Mouse (Mus musculus): ENCODE data around the gene Stra6. TPM values are rescaled to one million over a fixed set of nuclear protein-coding genes. Genes with fewer than 3 reads are reported as not detected.

Gene Stra6
- polyA plus RNA-seq, 1 experiment from 2014 or later = 0.15 TPM

- Histone ChIP-seq H3K9me3 (replicated peaks) (no peaks in the 10 kb centered on the region), H3K36me3 (replicated peaks) (no peaks in the 10 kb centered on the region), H3K4me1 (replicated peaks) (no peaks in the 10 kb centered on the region), H3K4me2 (no peak overlapping the region), H3K27ac (replicated peaks) (no peak overlapping the region), H3K27me3 (peaks cover 18% of the 10 kb centered on the region), H3K4me3 (replicated peaks) (no peak overlapping the region), H3K9ac (no peak overlapping the region)
- no peak for ATAC-seq (ENCODE audit: insufficient read depth)
- whole genome bisulfite sequencing (ENCODE audit: insufficient replicate concordance) = 54% methylated on average over 7 of the region's 7 CpGs
Observed at GRCm38 (mm10) chr9:58049861-58050260, 13.7 kb upstream of the Stra6 start.

DNA sequence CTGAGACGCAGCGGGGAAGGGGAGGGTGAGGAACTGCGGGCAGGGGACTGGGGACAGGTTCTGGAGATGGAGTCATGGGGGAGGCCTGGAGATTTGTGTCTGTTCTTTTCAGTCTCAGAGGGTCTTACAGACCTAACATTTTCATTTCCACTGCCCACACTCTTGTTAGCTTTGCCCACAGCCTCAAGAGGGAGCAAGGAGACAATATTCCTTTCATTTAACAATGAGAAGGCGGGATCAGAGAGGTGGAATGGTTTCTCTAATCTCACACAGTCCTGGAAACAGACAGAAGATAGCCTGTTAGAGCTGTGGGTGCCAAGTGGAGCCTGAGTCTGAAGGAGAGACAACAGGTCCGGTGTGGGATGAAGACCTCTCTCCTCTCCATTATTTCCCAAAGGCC lies 11.7 kb upstream of the Stra6 start:
- ATAC-seq (ENCODE audit: insufficient read depth) = no peak
- Histone ChIP-seq H3K4me1 (replicated peaks) (no peaks in the 10 kb centered on the region), H3K4me2 (no peak overlapping the region), H3K4me3 (replicated peaks) (no peak overlapping the region), H3K9me3 (replicated peaks) (no peaks in the 10 kb centered on the region), H3K27me3 (peaks cover 14% of the 10 kb centered on the region), H3K36me3 (replicated peaks) (no peaks in the 10 kb centered on the region), H3K9ac (no peak overlapping the region), H3K27ac (replicated peaks) (no peak overlapping the region)
- 23% methylated on average over 5 of the region's 5 CpGs for WGBS (ENCODE audit: insufficient replicate concordance)

DNA sequence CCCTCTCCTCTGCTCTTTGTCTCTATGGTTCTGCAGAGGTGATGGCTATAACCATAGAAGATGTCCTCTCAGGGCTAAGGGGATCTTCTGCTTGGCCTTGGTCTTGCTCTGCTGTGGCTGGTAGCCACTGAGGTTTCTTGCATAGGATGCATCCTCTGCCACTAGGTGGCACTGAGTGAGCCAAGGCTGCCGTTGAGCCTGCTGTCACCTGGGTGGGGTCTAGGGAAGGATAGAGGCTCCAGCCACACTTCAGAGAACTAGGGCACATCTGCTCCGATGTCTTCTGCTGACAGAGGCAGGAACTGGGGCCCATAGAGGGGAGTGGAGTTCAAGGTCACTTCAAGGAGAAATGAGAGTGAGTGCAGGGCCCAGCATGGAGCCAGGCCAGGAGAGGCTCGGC lies 10.5 kb upstream of the Stra6 start:
- Histone ChIP-seq H3K27ac (replicated peaks) (no peak overlapping the region), H3K4me3 (replicated peaks) (no peak overlapping the region), H3K4me1 (replicated peaks) (no peaks in the 10 kb centered on the region), H3K9me3 (replicated peaks) (no peaks in the 10 kb centered on the region), H3K9ac (no peak overlapping the region), H3K4me2 (no peak overlapping the region), H3K36me3 (replicated peaks) (no peaks in the 10 kb centered on the region), H3K27me3 (peaks cover 8% of the 10 kb centered on the region)
- WGBS (ENCODE audit: insufficient replicate concordance) = 22% methylated on average over 3 of the region's 3 CpGs
- ATAC-seq (ENCODE audit: insufficient read depth) = no peak

GRCm38 (mm10) chr9:58053544-58053943 lies 10.0 kb upstream of the Stra6 start:
- Histone ChIP-seq H3K9ac (no peak overlapping the region), H3K9me3 (replicated peaks) (no peaks in the 10 kb centered on the region), H3K4me3 (replicated peaks) (no peak overlapping the region), H3K27me3 (peaks cover 11% of the 10 kb centered on the region), H3K4me2 (no peak overlapping the region), H3K36me3 (replicated peaks) (no peaks in the 10 kb centered on the region), H3K4me1 (replicated peaks) (no peaks in the 10 kb centered on the region), H3K27ac (replicated peaks) (no peak overlapping the region)
- 36% methylated on average over 3 of the region's 3 CpGs for WGBS (ENCODE audit: insufficient replicate concordance)
- ATAC-seq (ENCODE audit: insufficient read depth) = no peak

DNA sequence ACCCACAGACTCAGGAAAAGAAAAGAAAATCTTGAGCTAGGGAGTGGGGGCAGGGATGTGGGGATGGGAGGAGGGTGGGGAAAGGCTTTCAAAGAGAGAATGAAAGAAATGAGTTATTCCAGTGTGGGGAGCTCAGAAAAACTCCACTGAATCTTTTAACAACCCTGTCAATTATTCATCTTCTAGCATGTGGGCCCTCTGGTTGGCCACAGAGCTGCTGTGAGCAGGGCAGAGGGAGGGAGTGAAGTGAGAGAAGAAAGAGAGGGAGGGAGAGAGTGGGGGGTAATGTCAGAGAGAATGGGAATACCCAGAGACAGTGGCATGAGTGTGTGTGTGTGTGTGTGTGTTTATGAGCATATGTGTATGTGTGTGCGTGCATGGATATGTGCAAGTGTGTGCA lies 9.6 kb upstream of the Stra6 start:
- Histone ChIP-seq H3K4me3 (replicated peaks) (no peak overlapping the region), H3K27ac (replicated peaks) (no peak overlapping the region), H3K4me2 (no peak overlapping the region), H3K9ac (no peak overlapping the region), H3K36me3 (replicated peaks) (no peaks in the 10 kb centered on the region), H3K4me1 (replicated peaks) (no peaks in the 10 kb centered on the region), H3K9me3 (replicated peaks) (no peaks in the 10 kb centered on the region), H3K27me3 (peaks cover 11% of the 10 kb centered on the region)
- 70% methylated on average over 1 of the region's 1 CpGs for WGBS (ENCODE audit: insufficient replicate concordance)
- no peak for ATAC-seq (ENCODE audit: insufficient read depth)

DNA sequence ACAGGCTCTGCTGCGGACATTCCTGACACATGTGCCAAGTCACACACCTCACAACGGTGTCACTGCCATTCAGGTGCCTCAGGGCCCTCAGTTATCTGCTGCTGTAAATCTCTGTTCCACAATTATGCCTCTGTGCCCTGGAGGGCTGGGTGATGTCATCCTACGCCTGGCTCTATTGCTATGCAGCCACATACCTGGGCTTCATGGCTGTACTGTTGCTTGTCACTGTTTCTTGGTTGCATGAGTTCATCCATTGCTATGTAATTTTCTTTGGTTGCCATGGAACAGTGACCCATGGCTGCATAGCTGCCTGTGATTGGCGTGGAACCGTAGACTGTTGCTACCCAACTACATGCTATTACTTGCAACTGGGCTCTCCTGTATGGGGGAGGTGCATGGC lies 7.9 kb upstream of the Stra6 start:
- no peaks in the 10 kb centered on the region for H3K9me3 ChIP-seq (replicated peaks)
- ATAC-seq (ENCODE audit: insufficient read depth) = no peak
- H3K4me2 ChIP-seq = no peak overlapping the region
- H3K36me3 ChIP-seq (replicated peaks) = no peaks in the 10 kb centered on the region
- H3K27me3 ChIP-seq = peaks cover 10% of the 10 kb centered on the region
- WGBS (ENCODE audit: insufficient replicate concordance) = 45% methylated on average over 5 of the region's 5 CpGs
- H3K4me3 ChIP-seq (replicated peaks) = no peak overlapping the region
- no peak overlapping the region for H3K27ac ChIP-seq (replicated peaks)
- H3K4me1 ChIP-seq (replicated peaks) = no peaks in the 10 kb centered on the region
- no peak overlapping the region for H3K9ac ChIP-seq

DNA sequence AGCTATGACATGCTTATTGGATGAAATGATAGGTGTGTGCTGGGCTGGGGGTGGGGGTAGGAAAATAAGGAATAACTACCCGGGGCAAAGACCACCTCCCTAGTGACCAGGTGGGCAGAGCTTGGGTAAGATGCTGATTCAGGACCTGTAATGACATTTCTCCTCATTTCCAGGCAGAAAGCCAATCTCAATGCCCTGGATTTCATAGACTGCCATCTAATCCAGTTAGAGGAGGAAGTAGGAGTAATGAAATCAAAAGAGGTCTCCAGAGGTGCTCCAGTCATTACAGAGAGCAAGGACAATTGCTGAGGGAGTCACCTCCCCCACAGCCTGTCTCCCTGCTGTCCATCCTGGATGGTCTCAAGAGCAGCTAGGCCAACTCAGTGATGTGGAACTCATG lies 3.7 kb upstream of the Stra6 start:
- WGBS (ENCODE audit: insufficient replicate concordance) = 30% methylated on average over 1 of the region's 1 CpGs
- Histone ChIP-seq H3K27ac (replicated peaks) (no peak overlapping the region), H3K36me3 (replicated peaks) (no peaks in the 10 kb centered on the region), H3K4me1 (replicated peaks) (no peaks in the 10 kb centered on the region), H3K9me3 (replicated peaks) (no peaks in the 10 kb centered on the region), H3K9ac (no peak overlapping the region), H3K27me3 (peaks cover 22% of the 10 kb centered on the region), H3K4me2 (no peak overlapping the region), H3K4me3 (replicated peaks) (no peak overlapping the region)
- no peak for ATAC-seq (ENCODE audit: insufficient read depth)

DNA sequence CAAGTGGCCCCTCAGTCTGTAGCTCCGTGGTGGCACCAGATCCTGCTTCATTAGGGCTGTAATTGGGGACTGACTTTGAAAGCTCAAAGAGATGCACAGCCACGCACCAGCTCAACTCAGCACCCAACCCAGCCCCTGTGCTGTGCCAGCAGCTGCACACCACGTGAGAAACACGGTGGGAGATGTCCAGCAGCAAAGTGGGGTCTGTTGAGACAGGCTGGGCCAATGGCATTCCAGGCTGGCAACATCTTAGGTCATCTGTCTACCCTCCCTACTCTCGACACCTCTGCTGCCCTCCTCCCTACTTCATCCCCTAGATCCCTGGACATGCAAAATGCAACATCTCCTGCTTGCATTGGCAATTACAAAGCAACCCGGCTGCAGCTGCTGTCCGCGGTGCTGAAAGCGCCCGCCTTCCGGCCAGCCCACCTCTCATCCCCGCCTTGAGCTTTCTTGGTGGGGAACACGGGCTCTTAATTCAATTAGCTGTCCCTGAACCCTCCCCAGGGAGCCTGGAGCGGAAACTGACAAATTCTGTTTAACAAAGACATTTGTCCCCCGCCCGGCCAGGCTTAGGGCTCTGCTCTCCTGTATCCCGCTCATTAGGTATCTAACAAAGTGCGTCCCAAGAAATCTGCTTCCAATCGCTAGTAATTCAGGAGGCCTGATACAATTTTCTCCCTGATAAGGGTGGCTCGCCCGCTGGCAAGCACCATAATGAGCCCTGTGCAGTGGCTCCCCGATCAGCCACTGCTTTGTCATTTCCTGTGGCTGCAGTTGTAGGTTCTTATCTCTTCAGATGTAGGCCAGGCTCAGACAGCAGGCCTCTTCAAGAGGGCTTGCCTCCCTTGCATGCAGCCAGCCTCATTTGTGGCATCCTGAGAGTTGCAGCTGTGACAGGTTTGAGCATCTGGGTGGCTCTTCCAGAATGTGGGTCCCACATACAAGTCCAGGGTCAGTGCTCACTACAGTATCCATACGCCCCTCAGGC lies 2.6 kb upstream of the Stra6 start:
- Histone ChIP-seq H3K9me3 (replicated peaks) (no peaks in the 10 kb centered on the region), H3K4me1 (replicated peaks) (no peaks in the 10 kb centered on the region), H3K27me3 (peaks cover 22% of the 10 kb centered on the region), H3K9ac (no peak overlapping the region), H3K4me3 (replicated peaks) (no peak overlapping the region), H3K36me3 (replicated peaks) (no peaks in the 10 kb centered on the region), H3K4me2 (no peak overlapping the region), H3K27ac (replicated peaks) (no peak overlapping the region)
- ATAC-seq (ENCODE audit: insufficient read depth) = no peak
- WGBS (ENCODE audit: insufficient replicate concordance) = 7% methylated on average over 23 of the region's 23 CpGs

DNA sequence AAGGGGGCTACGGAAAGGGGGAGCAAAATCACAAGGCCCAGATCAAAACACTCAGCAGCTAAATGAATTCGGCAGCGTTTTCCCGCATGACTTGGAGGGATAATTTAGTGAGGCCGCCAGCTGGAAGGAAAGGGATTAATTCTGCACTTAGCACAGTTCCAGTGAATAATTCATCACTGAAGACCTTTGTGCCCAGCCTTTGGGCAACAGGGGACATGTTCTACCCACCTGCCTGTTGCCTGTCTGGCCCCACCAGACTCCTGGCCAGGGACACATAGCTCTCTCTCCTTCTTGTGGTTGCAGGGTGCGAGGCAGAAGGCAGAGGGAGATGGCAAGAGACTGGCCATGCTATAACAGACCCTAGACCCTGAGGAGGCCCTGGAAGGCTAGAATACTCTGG lies 1.9 kb downstream of the Stra6 start:
- H3K9ac ChIP-seq = no peak overlapping the region
- peaks cover 15% of the 10 kb centered on the region for H3K27me3 ChIP-seq
- ATAC-seq (ENCODE audit: insufficient read depth) = no peak
- no peaks in the 10 kb centered on the region for H3K36me3 ChIP-seq (replicated peaks)
- H3K27ac ChIP-seq (replicated peaks) = no peak overlapping the region
- no peaks in the 10 kb centered on the region for H3K4me1 ChIP-seq (replicated peaks)
- no peak overlapping the region for H3K4me2 ChIP-seq
- no peak overlapping the region for H3K4me3 ChIP-seq (replicated peaks)
- 62% methylated on average over 6 of the region's 6 CpGs for WGBS (ENCODE audit: insufficient replicate concordance)
- H3K9me3 ChIP-seq (replicated peaks) = no peaks in the 10 kb centered on the region

DNA sequence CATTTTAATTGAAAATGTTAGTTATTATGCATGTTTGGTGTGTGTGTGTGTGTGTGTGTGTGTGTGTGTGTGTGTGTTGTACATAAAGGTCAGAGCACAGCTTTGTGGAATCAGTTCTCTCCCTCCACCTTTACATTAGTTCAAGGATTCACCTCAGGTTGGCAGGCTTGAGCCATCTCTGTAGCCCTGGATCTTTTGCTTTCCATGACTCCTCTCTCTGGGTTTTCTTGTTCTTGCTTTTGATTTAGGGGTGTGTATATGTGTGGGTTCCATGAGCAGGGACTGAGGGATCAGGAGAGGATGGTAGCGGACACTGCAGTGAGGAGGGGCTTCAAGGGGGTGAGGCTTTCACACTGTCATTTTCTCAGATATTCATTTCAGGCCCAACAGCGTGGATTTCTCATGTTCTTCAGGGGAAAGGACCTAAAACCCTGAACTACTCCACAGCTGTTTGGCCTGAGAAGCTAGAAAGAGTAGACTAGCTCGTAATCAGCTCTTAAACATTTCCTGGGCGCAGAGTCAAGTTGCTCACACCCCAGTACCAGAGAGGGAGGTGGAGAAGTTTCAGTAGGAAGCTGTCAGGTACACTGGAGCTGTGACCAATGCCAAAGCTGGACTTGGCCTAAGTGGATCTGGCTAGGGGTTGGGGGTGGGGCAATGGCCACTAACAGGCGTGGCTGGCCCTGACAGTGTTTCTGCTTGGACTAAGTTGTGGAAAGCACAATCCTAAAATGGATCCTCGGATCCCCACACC lies 2.6 kb downstream of the Stra6 start:
- peaks cover 12% of the 10 kb centered on the region for H3K27me3 ChIP-seq
- H3K9me3 ChIP-seq (replicated peaks) = no peaks in the 10 kb centered on the region
- ATAC-seq (ENCODE audit: insufficient read depth) = no peak
- H3K4me2 ChIP-seq = no peak overlapping the region
- WGBS (ENCODE audit: insufficient replicate concordance) = 43% methylated on average over 6 of the region's 6 CpGs
- H3K4me1 ChIP-seq (replicated peaks) = no peaks in the 10 kb centered on the region
- no peak overlapping the region for H3K9ac ChIP-seq
- no peak overlapping the region for H3K4me3 ChIP-seq (replicated peaks)
- H3K36me3 ChIP-seq (replicated peaks) = no peaks in the 10 kb centered on the region
- H3K27ac ChIP-seq (replicated peaks) = no peak overlapping the region

- Histone ChIP-seq H3K4me3 (replicated peaks) (no peak overlapping the region), H3K27me3 (peaks cover 7% of the 10 kb centered on the region; the same call in 1 of the 2 replicates), H3K4me1 (replicated peaks) (no peaks in the 10 kb centered on the region), H3K9ac (no peak overlapping the region), H3K9me3 (replicated peaks) (no peaks in the 10 kb centered on the region), H3K4me2 (no peak overlapping the region), H3K27ac (replicated peaks) (no peak overlapping the region), H3K36me3 (replicated peaks) (no peaks in the 10 kb centered on the region)
- ATAC-seq (ENCODE audit: insufficient read depth) = no peak
- 49% methylated on average over 6 of the region's 6 CpGs for WGBS (ENCODE audit: insufficient replicate concordance)
Observed at GRCm38 (mm10) chr9:58066731-58067095, 3.1 kb downstream of the Stra6 start.
